In genomic region chr14:62034664-62035063, GRCm38 (mm10) we compare ENCODE assay signal across 8 mouse cellular contexts.
DNase-seq lines count a peak whose midpoint lies in the region; ATAC-seq lines count a peak whose summit lies in the region.
"Had no signal": no experiment of that assay in that cellular context is flagged by ENCODE, and none has a peak within 500 bp of the region (broad histone marks: within the 10 kb centered on the region; RNA-seq: fewer than 3 reads in every experiment).

No protein-coding gene starts in this region.

- DNase-seq in left cerebral cortex, postnatal 4 days = peak; percentile 6
- DNase-seq in left cerebral cortex, postnatal 25 days (ENCODE audit: low spot score in 2 of 2) = no peak
- DNase-seq in retina, embryonic 14.5 days (ENCODE audit: low spot score) = peak; percentile 29
- no peak for DNase-seq in gastrocnemius, postnatal 4 days (ENCODE audit: low spot score in 2 of 2)
- DNase-seq in spleen, adult 18-20 months = no peak
- DNase-seq: kidney, postnatal 14 days had no signal

- no peaks in the 10 kb centered on the region for H3K36me3 ChIP-seq in forebrain, embryonic 12.5 days (replicated peaks)
- no peaks in the 10 kb centered on the region for H3K36me3 ChIP-seq in limb, embryonic 13.5 days

- WGBS in forebrain, embryonic 12.5 days = 7% methylated on average over 4 of the region's 4 CpGs
- WGBS in limb, embryonic 13.5 days = 37% methylated on average over 4 of the region's 4 CpGs

- H3K4me1 ChIP-seq in forebrain, embryonic 12.5 days = peaks cover 10% of the 10 kb centered on the region
- H3K4me1 ChIP-seq in limb, embryonic 13.5 days = peaks cover 40% of the 10 kb centered on the region

- ATAC-seq in forebrain, embryonic 12.5 days (ENCODE audit: low FRiP score) = peak; percentile 72
- ATAC-seq in limb, embryonic 13.5 days (ENCODE audit: low FRiP score, low read depth) = peak; percentile 84

- no peaks in the 10 kb centered on the region for H3K9me3 ChIP-seq in forebrain, embryonic 12.5 days
- no peaks in the 10 kb centered on the region for H3K9me3 ChIP-seq in limb, embryonic 13.5 days

- no peaks in the 10 kb centered on the region for H3K27me3 ChIP-seq in forebrain, embryonic 12.5 days
- H3K27me3 ChIP-seq in limb, embryonic 13.5 days = no peaks in the 10 kb centered on the region

- H3K4me3 ChIP-seq in forebrain, embryonic 12.5 days (replicated peaks) = no peak overlapping the region
- no peak overlapping the region for H3K4me3 ChIP-seq in limb, embryonic 13.5 days

- intact Hi-C loops in left cerebral cortex, postnatal 4 days (cut with DNase I) = no loop called here
- intact Hi-C loops in left cerebral cortex, postnatal 25 days (cut with DNase I) = no loop called here

- H3K27ac ChIP-seq in forebrain, embryonic 12.5 days = no peak overlapping the region; the same call in 1 of the 2 replicates
- H3K27ac ChIP-seq in limb, embryonic 13.5 days = peak overlapping the region; percentile 7; the same call in 1 of the 2 replicates

- H3K4me2 ChIP-seq in forebrain, embryonic 12.5 days = no peak overlapping the region
- no peak overlapping the region for H3K4me2 ChIP-seq in limb, embryonic 13.5 days (replicated peaks)

- H3K9ac ChIP-seq in forebrain, embryonic 12.5 days = no peak overlapping the region
- H3K9ac ChIP-seq in limb, embryonic 13.5 days = no peak overlapping the region

Comparison
In these comparisons a context has a peak if more than half of its experiments do, and no peak if none do; other contexts are left out.
1. DNase-seq: peak in left cerebral cortex, postnatal 4 days (single experiment) and retina, embryonic 14.5 days (single experiment); none in left cerebral cortex, postnatal 25 days (0 of 2), gastrocnemius, postnatal 4 days (0 of 2) and spleen, adult 18-20 months (0 of 2).